Mouse (Mus musculus) spleen, adult 2 months (tissue): ENCODE measurements around the gene Mylpf.

Experiments used
- CTCF ChIP-seq: fragments of 200-500 bp; IDR thresholded peaks from 2 replicates; pipeline ENCODE4 v1.5.1; 2011; ENCODE audit warnings: mild to moderate bottlenecking, inconsistent platforms; ENCODE audit not compliant: insufficient read depth, insufficient read length, insufficient replicate concordance; ENCODE audit errors: extremely low read depth
- POLR2A ChIP-seq: fragments of 200-500 bp; IDR thresholded peaks from 2 replicates; pipeline ENCODE4 v1.6.1; 2011; ENCODE audit warnings: low read depth, low read length, inconsistent platforms

DNA sequence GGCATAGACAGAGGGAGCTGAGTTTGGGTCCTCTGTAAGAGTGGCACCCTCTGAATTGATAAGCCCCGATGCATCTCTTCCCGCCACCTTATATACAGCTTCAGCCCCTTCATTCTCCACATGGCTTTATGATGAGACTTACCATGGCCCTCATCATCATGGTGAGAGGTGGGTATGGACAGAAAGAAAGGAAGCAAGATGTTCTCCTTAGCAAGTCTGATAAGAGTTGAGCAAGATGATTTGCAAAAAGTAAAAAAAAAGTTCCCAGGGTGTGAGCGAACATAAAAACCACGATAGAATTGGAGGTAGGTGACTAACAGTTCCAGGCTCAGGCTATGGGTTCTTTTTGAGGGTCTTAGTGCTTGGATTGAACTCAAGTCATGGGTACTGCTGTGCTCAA is 10.0 kb downstream of the Mylpf start:
- no peak for TF ChIP-seq CTCF
- no peak for TF ChIP-seq POLR2A
